Mouse (Mus musculus) liver, postnatal 0 days (tissue): ENCODE measurements around the gene Snrpa. TPM values are rescaled to one million over a fixed set of nuclear protein-coding genes. Genes with fewer than 3 reads are reported as not detected.

Experiments used
- ATAC-seq: fragments of 200-750 bp; cut with Nextera tagmentation; 2 replicates; pipeline ENCODE4 v1.8.0; 2017; ENCODE audit warnings: mild to moderate bottlenecking, moderate library complexity
- DNase-seq: peaks from one replicate; pipeline ENCODE4 v3.0.0-alpha.2; 2016
- H3K27ac ChIP-seq: fragments of 300-500 bp; sonication (generic); 2 replicates; pipeline ENCODE4 v1.5.1; 2014; ENCODE audit warnings: antibody characterized with exemption, moderate library complexity, mild to moderate bottlenecking, low read depth
- H3K27me3 ChIP-seq: fragments of 300-500 bp; sonication (generic); 2 replicates; pipeline ENCODE4 v1.6.1; 2014; ENCODE audit warnings: low read length, control low read depth, mixed read lengths; ENCODE audit not compliant: insufficient read depth
- H3K36me3 ChIP-seq: fragments of 300-500 bp; sonication (generic); replicated peaks from 2 replicates; pipeline ENCODE4 v1.6.1; 2014; ENCODE audit warnings: mild to moderate bottlenecking, control low read depth, low read length, moderate library complexity, mixed read lengths; ENCODE audit not compliant: insufficient read depth
- H3K4me1 ChIP-seq: fragments of 300-500 bp; sonication (generic); 2 replicates; pipeline ENCODE4 v1.6.1; 2014; ENCODE audit warnings: antibody characterized with exemption, mild to moderate bottlenecking, control low read depth; ENCODE audit not compliant: insufficient read depth
- H3K4me2 ChIP-seq: fragments of 300-500 bp; sonication (generic); 2 replicates; pipeline ENCODE4 v1.6.1; 2014; ENCODE audit warnings: low read depth, mild to moderate bottlenecking, low read length, moderate library complexity, mixed read lengths
- H3K4me3 ChIP-seq: fragments of 300-500 bp; sonication (generic); 2 replicates; pipeline ENCODE4 v1.5.1; 2014; ENCODE audit warnings: low read depth, low read length
- H3K9ac ChIP-seq: fragments of 300-500 bp; sonication (generic); replicated peaks from 2 replicates; pipeline ENCODE4 v1.6.1; 2014; ENCODE audit warnings: mild to moderate bottlenecking, moderate library complexity
- H3K9me3 ChIP-seq: fragments of 300-500 bp; sonication (generic); 2 replicates; pipeline ENCODE4 v1.6.1; 2016; ENCODE audit warnings: mild to moderate bottlenecking, control low read depth, low read length, mixed read lengths
- CTCF ChIP-seq: sonication (generic); IDR thresholded peaks from 2 replicates; pipeline ENCODE4 v1.5.1; 2016; ENCODE audit warnings: antibody characterized with exemption, low read depth
- EP300 ChIP-seq: IDR thresholded peaks from 2 replicates; pipeline ENCODE4 v1.6.1; 2016; ENCODE audit warnings: antibody characterized with exemption, low read depth, mild to moderate bottlenecking
- WGBS: fragments of 180-500 bp; shearing (Covaris S2); extraction: QIAGEN DNeasy Blood & Tissue Kit; methylation state at CpG from one replicate; pipeline ENCODE4 v1.1.7; 2014; ENCODE audit not compliant: insufficient replicate concordance; 5-methylcytosine and 5-hydroxymethylcytosine counted together
- polyA plus RNA-seq: library from polyadenylated mRNA; unstranded; fragments of >200 nt; fragmentation: Nextera tagmentation; extraction: Ambion mirVana; gene quantifications from 2 replicates; pipeline ENCODE4 v1.2.1, GENCODE M21; 2015

Snrpa gene
- polyA plus RNA-seq, 1 experiment from 2014 or later: 44.9 TPM

DNA sequence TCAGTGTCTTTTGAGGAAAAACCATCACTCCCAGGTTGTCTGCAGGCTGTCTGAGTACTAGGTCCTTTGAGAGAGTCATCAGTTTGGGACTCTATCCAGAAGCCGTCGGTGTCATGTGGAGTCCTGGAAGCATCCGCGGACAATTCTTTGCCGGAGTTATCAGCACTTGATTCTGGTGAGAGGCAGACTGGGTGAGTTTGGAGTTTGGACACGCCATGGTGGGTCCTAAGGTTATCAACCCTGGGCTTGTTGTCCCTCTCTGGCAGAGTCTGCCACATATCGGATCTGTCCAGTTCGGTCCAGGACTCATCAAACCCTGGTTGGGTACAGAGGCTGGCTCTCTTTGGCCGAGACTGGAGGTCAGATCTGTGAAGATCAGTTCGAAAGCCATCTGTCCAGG is 31.6 kb upstream of the Snrpa start:
- Histone ChIP-seq H3K36me3 (no peaks in the 10 kb centered on the region), H3K9me3 (no peaks in the 10 kb centered on the region), H3K27ac (peak overlapping the region; percentile 94), H3K4me1 (peaks cover 38% of the 10 kb centered on the region), H3K4me2 (peak overlapping the region; percentile 98), H3K4me3 (peak overlapping the region; percentile 91), H3K9ac (peak overlapping the region; percentile 88), H3K27me3 (no peaks in the 10 kb centered on the region)
- ATAC-seq (0 out of 2 replicates have a peak, but pooled peaks have one; percentile 2), DNase-seq (peak; percentile 31)
- WGBS: 11% methylated on average over 10 of the region's 10 CpGs
- no peak for TF ChIP-seq EP300
- TF ChIP-seq CTCF: no peak

DNA sequence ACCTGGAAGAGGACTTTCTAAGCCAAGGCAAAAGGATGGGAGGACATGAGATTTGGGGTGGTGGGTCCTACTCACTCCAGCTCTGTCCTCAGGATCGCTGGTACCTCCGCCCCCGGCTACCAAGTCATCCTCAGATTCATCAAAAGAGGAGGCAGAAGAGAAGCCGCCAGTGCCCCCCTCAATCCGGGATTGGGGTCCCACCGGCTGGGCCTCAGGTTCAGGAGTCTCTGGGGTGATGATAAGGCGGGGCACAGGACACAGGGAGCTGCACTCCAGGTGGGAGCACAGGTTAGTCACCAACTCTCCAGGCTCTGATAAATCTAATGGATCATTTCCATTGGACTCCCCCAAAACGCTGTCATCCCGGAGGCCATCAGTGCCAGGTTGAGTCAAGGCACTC is 31.2 kb upstream of the Snrpa start:
- 44% methylated on average over 9 of the region's 9 CpGs for WGBS
- peak overlapping the region; percentile 94 for H3K27ac ChIP-seq

GRCm38 (mm10) chr7:27224877-27225575 is 29.0 kb upstream of the Snrpa start:
- peak overlapping the region; percentile 98; the same call in 1 of the 2 replicates for H3K4me2 ChIP-seq
- ATAC-seq (no peak), DNase-seq (peak; percentile 26)
- H3K27me3 ChIP-seq: no peaks in the 10 kb centered on the region
- H3K27ac ChIP-seq: no peak overlapping the region; the same call in 1 of the 2 replicates
- H3K36me3 ChIP-seq: no peaks in the 10 kb centered on the region; the same call in 1 of the 2 replicates
- peak overlapping the region; percentile 38 for H3K9ac ChIP-seq
- no peak overlapping the region for H3K4me3 ChIP-seq
- H3K9me3 ChIP-seq: no peaks in the 10 kb centered on the region
- WGBS: 78% methylated on average over 11 of the region's 11 CpGs
- peaks cover 44% of the 10 kb centered on the region for H3K4me1 ChIP-seq
- no peak for TF ChIP-seq CTCF
- no peak for TF ChIP-seq EP300

More for the DNA sequence above, 31.2 kb upstream of the Snrpa start:
- Histone ChIP-seq H3K4me2 (peak overlapping the region; percentile 98), H3K4me1 (peaks cover 40% of the 10 kb centered on the region), H3K27me3 (no peaks in the 10 kb centered on the region), H3K9ac (peak overlapping the region; percentile 88), H3K36me3 (no peaks in the 10 kb centered on the region), H3K9me3 (no peaks in the 10 kb centered on the region), H3K4me3 (peak overlapping the region; percentile 91)
- no peak for DNase-seq
- TF ChIP-seq EP300: no peak
- TF ChIP-seq CTCF: no peak
- no peak for ATAC-seq

GRCm38 (mm10) chr7:27222538-27222937 is 26.5 kb upstream of the Snrpa start:
- H3K9me3 ChIP-seq: no peaks in the 10 kb centered on the region
- H3K9ac ChIP-seq: no peak overlapping the region
- no peak overlapping the region for H3K27ac ChIP-seq
- no peak overlapping the region for H3K4me3 ChIP-seq
- peaks cover 6% of the 10 kb centered on the region; the same call in 1 of the 2 replicates for H3K36me3 ChIP-seq
- DNase-seq: no peak
- no peaks in the 10 kb centered on the region for H3K27me3 ChIP-seq
- no peak overlapping the region for H3K4me2 ChIP-seq
- ATAC-seq: no peak
- 44% methylated on average over 1 of the region's 1 CpGs for WGBS
- H3K4me1 ChIP-seq: peaks cover 39% of the 10 kb centered on the region
- TF ChIP-seq EP300 (no peak), CTCF (no peak)

DNA sequence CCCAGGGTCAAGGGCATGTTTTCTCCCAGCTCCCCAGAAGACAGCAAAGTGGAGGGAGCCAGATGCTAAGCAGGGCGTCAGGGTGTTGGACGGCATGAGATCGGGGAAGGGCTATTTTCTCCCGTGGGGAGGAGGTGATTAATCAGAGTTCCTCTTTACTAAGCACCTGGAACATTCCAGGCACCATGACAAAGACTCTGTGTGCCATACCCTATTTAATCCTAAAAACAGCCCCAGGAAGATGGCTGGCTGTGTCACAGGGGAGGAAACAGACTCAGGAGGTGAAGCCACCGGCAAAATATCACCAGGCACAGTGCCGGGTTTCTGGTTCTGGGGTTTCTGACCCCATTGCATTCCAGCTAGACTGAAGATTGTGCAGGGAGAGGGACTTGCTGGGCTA is 25.9 kb upstream of the Snrpa start:
- no peak overlapping the region for H3K4me3 ChIP-seq
- no peaks in the 10 kb centered on the region for H3K9me3 ChIP-seq
- no peak overlapping the region for H3K4me2 ChIP-seq
- ATAC-seq (no peak), DNase-seq (no peak)
- peaks cover 7% of the 10 kb centered on the region for H3K36me3 ChIP-seq
- TF ChIP-seq CTCF (no peak), EP300 (no peak)
- no peak overlapping the region for H3K27ac ChIP-seq
- no peaks in the 10 kb centered on the region for H3K27me3 ChIP-seq
- no peak overlapping the region for H3K9ac ChIP-seq
- peaks cover 33% of the 10 kb centered on the region for H3K4me1 ChIP-seq
- WGBS: 68% methylated on average over 6 of the region's 6 CpGs

DNA sequence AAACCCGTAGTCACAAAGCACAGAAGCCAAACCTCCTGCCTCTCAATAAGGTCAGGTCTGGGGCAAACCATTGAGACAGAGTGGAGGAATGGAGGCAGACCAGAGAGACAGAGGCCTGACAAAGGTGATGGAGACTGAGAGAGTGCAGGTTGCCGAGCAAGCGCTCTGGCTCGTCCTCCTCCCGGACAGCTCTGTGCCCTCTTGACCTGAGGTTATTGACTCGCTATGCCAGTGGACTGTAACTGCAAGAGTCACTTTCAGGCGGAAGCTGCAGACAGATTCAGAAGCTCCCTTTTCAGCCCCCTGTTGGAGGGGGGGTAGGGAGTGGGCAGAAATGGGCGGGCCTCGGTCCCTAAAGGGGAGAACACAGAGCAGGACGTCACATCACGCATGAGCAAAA is 23.9 kb upstream of the Snrpa start:
- Histone ChIP-seq H3K4me3 (no peak overlapping the region), H3K27me3 (no peaks in the 10 kb centered on the region), H3K27ac (no peak overlapping the region), H3K4me2 (no peak overlapping the region), H3K9me3 (no peaks in the 10 kb centered on the region), H3K9ac (no peak overlapping the region), H3K36me3 (peaks cover 15% of the 10 kb centered on the region), H3K4me1 (peaks cover 14% of the 10 kb centered on the region)
- DNase-seq (peak; percentile 42), ATAC-seq (peak; percentile 69)
- 57% methylated on average over 11 of the region's 11 CpGs for WGBS
- TF ChIP-seq CTCF (no peak), EP300 (no peak)
